Mouse (Mus musculus) neural tube, embryonic 14.5 days (tissue): ENCODE data around the gene Zbtb21. TPM values are rescaled to one million over a fixed set of nuclear protein-coding genes. Genes with fewer than 3 reads are reported as not detected.

Experiments
- ATAC-seq: fragments of 200-750 bp; cut with Nextera tagmentation; 2 replicates; pipeline ENCODE4 v1.8.0; 2017; ENCODE audit warnings: low read depth, mild to moderate bottlenecking, moderate TSS enrichment, moderate library complexity
- H3K27ac ChIP-seq: fragments of 300-500 bp; sonication (generic); 2 replicates; pipeline ENCODE4 v1.5.1; 2014; ENCODE audit warnings: low read depth, mild to moderate bottlenecking, control low read depth, low read length, moderate library complexity, mixed read lengths
- H3K27me3 ChIP-seq: fragments of 300-500 bp; sonication (generic); 2 replicates; pipeline ENCODE4 v1.6.1; 2014; ENCODE audit warnings: low read length; ENCODE audit not compliant: control insufficient read depth, insufficient read depth
- H3K36me3 ChIP-seq: fragments of 300-500 bp; sonication (generic); 2 replicates; pipeline ENCODE4 v1.6.1; 2014; ENCODE audit warnings: low read length, mixed read lengths; ENCODE audit not compliant: control insufficient read depth, insufficient read depth
- H3K4me1 ChIP-seq: fragments of 300-500 bp; sonication (generic); 2 replicates; pipeline ENCODE4 v1.6.1; 2014; ENCODE audit warnings: low read length; ENCODE audit not compliant: control insufficient read depth, insufficient read depth
- H3K4me2 ChIP-seq: fragments of 300-500 bp; sonication (generic); 2 replicates; pipeline ENCODE4 v1.6.1; 2014; ENCODE audit warnings: mild to moderate bottlenecking, low read depth, low read length, control low read depth
- H3K4me3 ChIP-seq: fragments of 300-500 bp; sonication (generic); 2 replicates; pipeline ENCODE4 v1.5.1; 2014; ENCODE audit warnings: low read depth, low read length, control low read depth, mixed read lengths
- H3K9ac ChIP-seq: fragments of 300-500 bp; sonication (generic); replicated peaks from 2 replicates; pipeline ENCODE4 v1.6.1; 2014; ENCODE audit warnings: low read depth, mild to moderate bottlenecking, control low read depth, low read length, mixed read lengths
- H3K9me3 ChIP-seq: fragments of 300-500 bp; sonication (generic); 2 replicates; pipeline ENCODE4 v1.6.1; 2016; ENCODE audit warnings: low read length; ENCODE audit not compliant: control insufficient read depth
- WGBS: fragments of 180-500 bp; shearing (Covaris S2); extraction: QIAGEN DNeasy Blood & Tissue Kit; methylation state at CpG from one replicate; pipeline ENCODE4 v1.1.7; 2014; 5-methylcytosine and 5-hydroxymethylcytosine counted together
- polyA plus RNA-seq: library from polyadenylated mRNA; unstranded; fragments of >200 nt; fragmentation: Nextera tagmentation; extraction: Ambion mirVana; gene quantifications from 2 replicates; pipeline ENCODE4 v1.2.1, GENCODE M21; 2014

The Zbtb21 gene
- polyA plus RNA-seq, 1 experiment from 2014 or later = 15.7 TPM

DNA sequence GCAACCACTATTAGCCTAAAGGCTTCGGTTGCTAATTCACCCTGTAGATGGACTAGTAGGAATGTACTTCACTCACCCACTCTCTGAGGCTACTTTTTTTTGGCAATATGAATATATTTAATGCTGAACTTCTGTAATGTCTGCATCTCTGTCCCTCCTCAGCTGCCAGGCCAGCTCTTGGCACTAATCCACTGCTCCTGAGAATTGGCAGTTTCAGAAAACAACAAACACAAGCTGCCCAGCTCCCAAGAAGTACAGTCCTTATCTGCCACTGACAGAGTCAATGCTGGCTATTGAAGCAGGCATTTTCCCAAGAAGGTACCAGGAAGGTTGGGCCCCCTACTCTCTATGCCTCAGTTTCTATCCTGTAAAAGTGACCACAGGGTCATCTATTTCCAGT is 53.1 kb downstream of the Zbtb21 start:
- H3K4me1 ChIP-seq = no peaks in the 10 kb centered on the region
- WGBS = 96% methylated on average over 1 of the region's 1 CpGs
- H3K27ac ChIP-seq = no peak overlapping the region
- H3K27me3 ChIP-seq = no peaks in the 10 kb centered on the region
- no peaks in the 10 kb centered on the region for H3K9me3 ChIP-seq
- H3K4me2 ChIP-seq = no peak overlapping the region
- no peak overlapping the region for H3K4me3 ChIP-seq
- ATAC-seq = no peak
- no peaks in the 10 kb centered on the region for H3K36me3 ChIP-seq
- no peak overlapping the region for H3K9ac ChIP-seq

DNA sequence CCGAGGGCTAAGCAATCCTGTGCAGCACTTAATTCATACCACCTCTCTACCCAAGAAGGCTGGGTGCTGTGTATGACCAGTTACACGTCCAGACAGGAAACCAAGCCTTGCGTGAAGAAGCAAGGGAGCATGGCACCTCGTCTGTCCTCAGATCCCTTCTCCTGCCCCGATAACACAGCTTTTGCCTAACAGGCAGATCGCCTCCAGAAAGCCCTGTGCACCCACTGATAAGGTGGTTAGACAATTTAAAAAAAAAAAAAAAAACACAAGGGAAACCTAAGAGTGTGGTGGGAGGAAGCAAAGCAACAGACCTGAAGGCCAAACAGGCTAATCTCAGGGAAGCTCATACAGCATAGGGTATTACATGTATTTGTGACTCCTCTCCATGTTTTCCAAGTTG is 54.9 kb downstream of the Zbtb21 start:
- Histone ChIP-seq H3K36me3 (no peaks in the 10 kb centered on the region), H3K4me3 (no peak overlapping the region), H3K27ac (no peak overlapping the region), H3K9me3 (no peaks in the 10 kb centered on the region), H3K4me1 (no peaks in the 10 kb centered on the region), H3K9ac (no peak overlapping the region), H3K4me2 (no peak overlapping the region), H3K27me3 (no peaks in the 10 kb centered on the region)
- ATAC-seq = no peak
- WGBS = 84% methylated on average over 6 of the region's 6 CpGs

DNA sequence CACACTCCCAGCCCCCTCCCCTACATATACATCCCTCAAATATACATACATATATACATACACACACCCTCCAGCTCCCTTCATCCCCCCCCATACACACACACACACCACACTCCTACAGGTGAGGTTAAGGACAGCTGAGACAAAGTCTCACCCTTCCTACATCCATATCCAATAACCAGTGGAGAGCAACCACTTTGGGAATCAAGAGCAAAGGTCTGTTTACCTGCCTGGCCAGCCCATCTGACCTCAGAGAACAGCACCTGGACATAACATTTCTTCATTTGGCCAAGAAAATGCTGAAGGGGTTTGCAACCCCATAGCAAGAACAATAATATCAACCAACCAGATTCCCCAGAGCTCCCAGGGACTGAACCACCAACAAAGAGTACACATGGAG is 56.1 kb downstream of the Zbtb21 start:
- H3K4me3 ChIP-seq = no peak overlapping the region
- no peaks in the 10 kb centered on the region for H3K36me3 ChIP-seq
- H3K4me1 ChIP-seq = no peaks in the 10 kb centered on the region
- no peak overlapping the region for H3K9ac ChIP-seq
- H3K4me2 ChIP-seq = no peak overlapping the region
- no peak overlapping the region for H3K27ac ChIP-seq
- no peaks in the 10 kb centered on the region for H3K27me3 ChIP-seq
- ATAC-seq = no peak
- no peaks in the 10 kb centered on the region for H3K9me3 ChIP-seq

DNA sequence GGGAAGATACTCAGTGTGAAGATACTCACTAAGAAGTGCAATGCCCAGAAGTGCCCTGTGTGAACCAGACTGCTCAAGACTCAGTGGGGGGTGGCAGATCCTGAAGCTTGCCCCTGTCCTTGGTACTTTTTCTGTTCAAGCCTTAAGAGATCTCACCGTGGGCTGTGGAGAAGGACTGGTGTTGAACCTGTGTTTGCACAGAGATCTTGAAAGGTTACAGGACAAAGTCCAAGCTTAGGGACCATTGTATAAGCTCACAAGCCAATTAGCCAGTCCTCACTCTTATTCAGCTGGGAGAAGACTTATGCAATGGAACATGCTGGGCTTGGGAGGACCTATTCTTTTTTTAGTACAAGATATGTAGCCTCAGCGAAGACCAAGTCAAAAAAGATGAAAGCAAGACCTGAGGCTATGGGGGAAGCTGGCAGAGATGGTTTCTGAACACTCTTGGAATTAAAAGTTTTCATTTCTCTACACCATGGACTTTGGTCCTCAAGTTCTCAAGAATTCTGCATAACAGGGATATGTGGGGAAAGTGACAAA is 56.9 kb downstream of the Zbtb21 start:
- Histone ChIP-seq H3K36me3 (no peaks in the 10 kb centered on the region), H3K4me1 (no peaks in the 10 kb centered on the region), H3K9ac (no peak overlapping the region), H3K27me3 (no peaks in the 10 kb centered on the region), H3K4me2 (no peak overlapping the region), H3K4me3 (no peak overlapping the region), H3K27ac (no peak overlapping the region), H3K9me3 (no peaks in the 10 kb centered on the region)
- 78% methylated on average over 2 of the region's 2 CpGs for WGBS
- no peak for ATAC-seq

DNA sequence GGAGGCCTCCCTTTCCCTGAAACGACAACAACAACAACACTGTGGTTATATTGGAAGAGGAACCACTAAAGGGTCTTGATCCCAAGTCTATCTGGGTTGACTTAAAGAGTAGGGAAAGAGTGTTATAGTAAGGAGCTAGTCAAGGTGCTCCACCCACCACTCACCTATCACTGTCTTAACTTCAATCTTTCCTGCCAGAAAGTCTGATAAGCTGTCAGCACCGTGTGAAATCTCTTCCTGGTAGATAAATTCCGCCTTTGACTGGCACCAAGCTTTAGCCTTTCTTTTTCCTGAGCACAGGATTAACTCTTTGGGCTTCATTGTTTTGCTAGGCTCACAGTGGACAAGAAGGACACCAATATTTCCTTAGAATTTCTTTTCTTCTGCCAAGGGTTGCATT is 58.4 kb downstream of the Zbtb21 start:
- 89% methylated on average over 3 of the region's 3 CpGs for WGBS
- Histone ChIP-seq H3K27me3 (no peaks in the 10 kb centered on the region), H3K4me2 (no peak overlapping the region), H3K9me3 (no peaks in the 10 kb centered on the region), H3K4me1 (no peaks in the 10 kb centered on the region), H3K36me3 (no peaks in the 10 kb centered on the region), H3K27ac (no peak overlapping the region), H3K4me3 (no peak overlapping the region), H3K9ac (no peak overlapping the region)
- no peak for ATAC-seq

DNA sequence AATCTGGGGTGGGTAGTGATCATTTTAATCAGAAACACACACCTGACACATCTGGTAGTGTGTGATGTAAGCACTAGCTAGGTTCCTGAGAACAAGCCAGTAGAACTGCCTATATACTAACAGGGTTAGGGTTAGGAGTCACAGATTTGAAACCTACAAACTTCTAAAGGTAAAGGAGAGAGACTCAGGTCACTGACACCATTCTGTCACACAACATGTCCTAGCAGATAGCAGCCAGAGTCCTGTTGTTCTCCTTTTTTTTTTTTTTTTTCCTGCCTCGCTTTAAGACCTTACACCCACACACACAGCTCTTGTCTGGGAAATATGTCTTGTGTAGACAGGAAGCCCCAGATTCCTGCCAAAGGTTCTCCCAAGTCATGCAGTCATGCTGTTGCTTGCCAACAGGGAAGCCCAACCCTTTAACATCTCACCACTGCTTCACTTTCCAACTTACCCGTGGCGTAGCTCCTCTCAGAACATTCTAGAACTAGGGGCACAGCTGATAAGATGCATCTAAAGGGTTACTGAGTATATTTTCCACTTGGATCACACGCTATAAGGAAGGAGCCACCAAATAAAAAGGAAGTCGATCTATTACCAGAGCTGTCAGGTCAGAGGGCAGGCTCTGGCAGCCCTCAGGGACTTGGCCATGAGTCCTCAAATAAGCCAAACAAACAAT is 64.9 kb downstream of the Zbtb21 start:
- no peak overlapping the region for H3K9ac ChIP-seq
- ATAC-seq = no peak
- no peak overlapping the region for H3K27ac ChIP-seq
- 78% methylated on average over 5 of the region's 5 CpGs for whole genome bisulfite sequencing
- no peak overlapping the region for H3K4me2 ChIP-seq
- H3K4me3 ChIP-seq = no peak overlapping the region
- no peaks in the 10 kb centered on the region for H3K36me3 ChIP-seq
- no peaks in the 10 kb centered on the region for H3K4me1 ChIP-seq
- no peaks in the 10 kb centered on the region for H3K27me3 ChIP-seq
- no peaks in the 10 kb centered on the region for H3K9me3 ChIP-seq

Other genes starting within 250 kb of the Zbtb21 start
- 0.31 and 0.33 TPM in 2 replicates for gene Ripk4, start 198.8 kb downstream of the Zbtb21 start, polyA plus RNA-seq
- gene Prdm15, start 110.8 kb downstream of the Zbtb21 start, polyA plus RNA-seq = 10.3 and 11.8 TPM in 2 replicates
- gene C2cd2, start within 50 bp of the Zbtb21 start, polyA plus RNA-seq = 15.0 and 19.1 TPM in 2 replicates
- 21.8 and 35.7 TPM in 2 replicates for gene B230307C23Rik, start 34.7 kb upstream of the Zbtb21 start, polyA plus RNA-seq
- 14.9 and 16.5 TPM in 2 replicates for gene A630089N07Rik, start 119.8 kb upstream of the Zbtb21 start, polyA plus RNA-seq